Mouse (Mus musculus) midbrain, postnatal 0 days (tissue): ENCODE results near the gene Fam241b. TPM values are rescaled to one million over a fixed set of nuclear protein-coding genes. Genes with fewer than 3 reads are reported as not detected.

Experiments
- ATAC-seq: fragments of 200-750 bp; cut with Nextera tagmentation; 2 replicates; pipeline ENCODE4 v1.8.0; 2017; ENCODE audit warnings: moderate number of reproducible peaks, mild to moderate bottlenecking, moderate TSS enrichment, moderate library complexity; ENCODE audit not compliant: low FRiP score
- DNase-seq: peaks from one replicate; pipeline ENCODE4 v3.0.0-alpha.2; 2015; ENCODE audit warnings: low spot score
- H3K27ac ChIP-seq: fragments of 300-500 bp; sonication (generic); 2 replicates; pipeline ENCODE4 v1.5.1; 2014; ENCODE audit warnings: low read depth, mild to moderate bottlenecking, low read length, mixed read lengths
- H3K27me3 ChIP-seq: fragments of 300-500 bp; sonication (generic); 2 replicates; pipeline ENCODE4 v1.6.1; 2014; ENCODE audit warnings: low read length, control low read depth, mixed read lengths; ENCODE audit not compliant: insufficient read depth
- H3K36me3 ChIP-seq: fragments of 300-500 bp; sonication (generic); 2 replicates; pipeline ENCODE4 v1.6.1; 2014; ENCODE audit warnings: low read length, control low read depth, mixed read lengths; ENCODE audit not compliant: insufficient read depth
- H3K4me1 ChIP-seq: fragments of 300-500 bp; sonication (generic); 2 replicates; pipeline ENCODE4 v1.6.1; 2014; ENCODE audit warnings: mild to moderate bottlenecking, control low read depth, antibody characterized with exemption, low read length, mixed read lengths; ENCODE audit not compliant: insufficient read depth
- H3K4me2 ChIP-seq: fragments of 300-500 bp; sonication (generic); 2 replicates; pipeline ENCODE4 v1.6.1; 2014; ENCODE audit warnings: low read depth, mild to moderate bottlenecking, low read length, mixed read lengths; ENCODE audit not compliant: poor library complexity, severe bottlenecking
- H3K4me3 ChIP-seq: fragments of 300-500 bp; sonication (generic); 2 replicates; pipeline ENCODE4 v1.5.1; 2014; ENCODE audit warnings: low read depth, mild to moderate bottlenecking, low read length, moderate library complexity
- H3K9ac ChIP-seq: fragments of 300-500 bp; sonication (generic); replicated peaks from 2 replicates; pipeline ENCODE4 v1.6.1; 2014; ENCODE audit warnings: mild to moderate bottlenecking, low read length, moderate library complexity, mixed read lengths; ENCODE audit not compliant: poor library complexity, severe bottlenecking
- H3K9me3 ChIP-seq: fragments of 300-500 bp; sonication (generic); 2 replicates; pipeline ENCODE4 v1.6.1; 2016; ENCODE audit warnings: low read length, control low read depth
- CTCF ChIP-seq: IDR thresholded peaks from 2 replicates; pipeline ENCODE4 v1.5.1; 2016; ENCODE audit warnings: antibody characterized with exemption, mild to moderate bottlenecking
- WGBS: fragments of 180-500 bp; shearing (Covaris S2); extraction: QIAGEN DNeasy Blood & Tissue Kit; methylation state at CpG from one replicate; pipeline ENCODE4 v1.1.7; 2014; 5-methylcytosine and 5-hydroxymethylcytosine counted together
- polyA plus RNA-seq: library from polyadenylated mRNA; unstranded; fragments of >200 nt; fragmentation: Nextera tagmentation; extraction: Ambion mirVana; gene quantifications from 2 replicates; pipeline ENCODE4 v1.2.1, GENCODE M21; 2015
- total RNA-seq: library from RNA; depleted of rRNA; stranded (reverse); fragments of >200 nt; gene quantifications from 2 replicates; pipeline ENCODE4 v1.2.3, GENCODE M21; 2014; rRNA removed

Gene Fam241b
- total RNA-seq (101 and 114 TPM in 2 replicates), polyA plus RNA-seq (208 and 217 TPM in 2 replicates)

GRCm38 (mm10) chr10:62143820-62144219 lies at the start of gene Fam241b:
Fam241b (minus strand) TSS chr10:62143920.
- DNase-seq, result no peak
- H3K36me3 ChIP-seq, result no peaks in the 10 kb centered on the region
- H3K9ac ChIP-seq, result no peak within 1 kb of the TSS
- H3K4me3 ChIP-seq, result no peak within 1 kb of the TSS
- H3K9me3 ChIP-seq, result no peaks in the 10 kb centered on the region
- no peak for TF ChIP-seq CTCF
- no peak within 1 kb of the TSS for H3K4me2 ChIP-seq
- WGBS, result 72% methylated on average over 8 of the region's 8 CpGs
- no peak for ATAC-seq
- H3K4me1 ChIP-seq, result no peaks in the 10 kb centered on the region
- H3K27me3 ChIP-seq, result no peaks in the 10 kb centered on the region
- H3K27ac ChIP-seq, result no peak within 1 kb of the TSS

- no peak for ATAC-seq
Observed at GRCm38 (mm10) chr10:62192701-62193157, 49.0 kb upstream of the Fam241b start.

DNA sequence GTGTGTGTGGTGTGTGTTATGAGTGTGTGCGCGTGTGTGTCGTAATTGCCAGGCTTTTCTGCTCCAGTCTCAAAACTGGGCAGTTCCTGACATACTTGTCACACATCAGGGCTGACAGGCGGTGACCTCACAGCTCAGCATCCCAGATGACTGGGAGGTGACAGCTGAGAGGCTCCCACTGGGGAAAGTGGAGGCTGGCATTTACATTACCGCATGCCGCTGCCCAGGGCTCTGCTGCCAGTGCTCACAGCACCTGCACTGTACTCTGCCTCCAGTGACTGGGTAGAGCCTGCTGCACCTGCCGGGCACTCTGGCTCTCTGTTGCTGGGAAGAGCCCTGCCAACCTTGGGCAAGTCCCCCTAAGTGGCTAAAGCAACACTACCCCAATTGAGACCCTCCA lies 47.1 kb upstream of the Fam241b start:
- no peak for DNase-seq
- WGBS, result 90% methylated on average over 7 of the region's 7 CpGs
- no peak overlapping the region for H3K27ac ChIP-seq
- no peaks in the 10 kb centered on the region for H3K36me3 ChIP-seq
- no peak for ATAC-seq
- H3K4me3 ChIP-seq, result no peak overlapping the region
- H3K27me3 ChIP-seq, result no peaks in the 10 kb centered on the region; the same call in none of the 2 replicates
- H3K4me1 ChIP-seq, result no peaks in the 10 kb centered on the region
- TF ChIP-seq CTCF, result no peak
- H3K9me3 ChIP-seq, result no peaks in the 10 kb centered on the region
- no peak overlapping the region for H3K4me2 ChIP-seq
- H3K9ac ChIP-seq, result no peak overlapping the region

More at GRCm38 (mm10) chr10:62192701-62193157, 49.0 kb upstream of the Fam241b start:
- Histone ChIP-seq H3K4me2 (no peak overlapping the region), H3K27ac (no peak overlapping the region), H3K27me3 (no peaks in the 10 kb centered on the region), H3K4me1 (no peaks in the 10 kb centered on the region), H3K36me3 (no peaks in the 10 kb centered on the region), H3K9ac (no peak overlapping the region), H3K9me3 (no peaks in the 10 kb centered on the region), H3K4me3 (no peak overlapping the region)
- 68% methylated on average over 9 of the region's 9 CpGs for WGBS
- TF ChIP-seq CTCF, result no peak
- peak; percentile 39 for DNase-seq

DNA sequence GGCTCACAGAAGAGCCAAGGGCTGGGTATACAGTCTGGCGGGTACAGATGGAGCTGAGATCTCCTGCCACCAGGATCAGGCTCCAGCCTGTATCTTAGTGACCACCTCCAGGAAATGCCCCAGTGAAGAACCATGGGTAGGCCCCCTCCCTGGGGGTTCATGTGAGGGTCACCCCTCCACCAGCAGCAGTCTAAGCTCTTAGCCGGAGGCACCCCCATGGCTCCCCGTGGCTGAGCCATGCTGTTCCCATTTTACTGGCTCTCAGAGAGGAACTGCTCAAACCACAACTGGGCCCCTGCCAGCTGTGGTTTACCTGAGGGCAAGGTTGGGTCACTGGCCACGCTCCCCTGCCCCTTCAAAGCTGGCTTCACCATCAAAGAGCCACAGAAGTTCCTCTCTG lies 46.2 kb upstream of the Fam241b start:
- ATAC-seq, result no peak
- WGBS, result 85% methylated on average over 4 of the region's 4 CpGs
- no peaks in the 10 kb centered on the region; the same call in none of the 2 replicates for H3K27me3 ChIP-seq
- no peak overlapping the region for H3K4me3 ChIP-seq
- no peak for DNase-seq
- H3K4me2 ChIP-seq, result no peak overlapping the region
- no peaks in the 10 kb centered on the region for H3K9me3 ChIP-seq
- no peak overlapping the region for H3K27ac ChIP-seq
- H3K9ac ChIP-seq, result no peak overlapping the region
- TF ChIP-seq CTCF, result no peak
- H3K4me1 ChIP-seq, result no peaks in the 10 kb centered on the region
- H3K36me3 ChIP-seq, result no peaks in the 10 kb centered on the region

- Histone ChIP-seq H3K4me1 (no peaks in the 10 kb centered on the region), H3K27ac (no peak overlapping the region), H3K36me3 (no peaks in the 10 kb centered on the region), H3K27me3 (no peaks in the 10 kb centered on the region; the same call in none of the 2 replicates), H3K4me3 (no peak overlapping the region), H3K4me2 (no peak overlapping the region), H3K9me3 (no peaks in the 10 kb centered on the region), H3K9ac (no peak overlapping the region)
- 71% methylated on average over 3 of the region's 3 CpGs for WGBS
- no peak for TF ChIP-seq CTCF
- ATAC-seq (no peak), DNase-seq (no peak)
Observed at GRCm38 (mm10) chr10:62189303-62189702, 45.6 kb upstream of the Fam241b start.

- H3K9ac ChIP-seq, result no peak overlapping the region
- H3K27ac ChIP-seq, result no peak overlapping the region
- H3K4me2 ChIP-seq, result no peak overlapping the region
- H3K36me3 ChIP-seq, result no peaks in the 10 kb centered on the region
- H3K9me3 ChIP-seq, result no peaks in the 10 kb centered on the region
- 19% methylated on average over 7 of the region's 7 CpGs for WGBS
- no peak overlapping the region for H3K4me3 ChIP-seq
- H3K4me1 ChIP-seq, result no peaks in the 10 kb centered on the region
- peak; percentile 67; the same call in 1 of the 2 replicates for ATAC-seq
- peaks cover 3% of the 10 kb centered on the region for H3K27me3 ChIP-seq
- TF ChIP-seq CTCF, result peak; percentile 95
- peak; percentile 80 for DNase-seq
Observed at GRCm38 (mm10) chr10:62186882-62187281, 43.2 kb upstream of the Fam241b start.
